Mouse (Mus musculus) frontal cortex, adult 2 months (tissue): Measurements from ENCODE around the gene Plk3. TPM values are rescaled to one million over a fixed set of nuclear protein-coding genes. Genes with fewer than 3 reads are reported as not detected.
A peak's percentile ranks its signal among the peaks of the same experiment; 100 is the strongest.

Experiments
- DNase-seq, 2 experiments: peaks; one replicate each; pipeline ENCODE4 v3.0.0; 2022; ENCODE audit warnings: low spot score in 1 of 2; ENCODE audit errors: extremely low spot score in 1 of 2
- polyA plus RNA-seq: library from polyadenylated mRNA; depleted of rRNA; stranded (reverse); fragments of >200 nt; gene quantifications from 2 replicates; pipeline ENCODE4 v1.2.3, GENCODE M21; 2012

Gene Plk3
- polyA plus RNA-seq, 1 experiment, result 11.2 TPM

GRCm38 (mm10) chr4:117139217-117139612, 5.5 kb upstream of the Plk3 start:
- peak in 1 of 2 experiments; percentile 61 for DNase-seq

GRCm38 (mm10) chr4:117138295-117139216, 4.8 kb upstream of the Plk3 start:
- no peak for DNase-seq

DNA sequence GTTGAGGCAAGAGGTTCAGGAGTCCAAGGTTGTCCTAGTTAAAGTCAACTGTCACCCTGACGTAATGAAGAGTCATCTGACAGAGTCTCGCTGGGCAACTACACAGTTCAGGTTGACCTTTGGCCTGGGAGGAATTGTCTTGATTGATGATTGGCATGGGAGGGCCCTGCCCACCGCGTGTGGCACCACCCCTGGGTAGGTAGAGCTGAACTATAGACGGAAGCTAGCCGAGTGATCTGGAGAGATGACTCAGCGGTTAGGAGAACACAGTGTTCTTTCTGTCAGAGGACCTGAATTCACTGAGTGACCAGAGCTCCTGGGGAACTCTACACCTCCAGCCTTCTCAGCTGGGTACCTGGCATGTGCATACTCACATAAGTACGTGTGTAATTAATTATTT, 2.3 kb upstream of the Plk3 start:
- no peak for DNase-seq

DNA sequence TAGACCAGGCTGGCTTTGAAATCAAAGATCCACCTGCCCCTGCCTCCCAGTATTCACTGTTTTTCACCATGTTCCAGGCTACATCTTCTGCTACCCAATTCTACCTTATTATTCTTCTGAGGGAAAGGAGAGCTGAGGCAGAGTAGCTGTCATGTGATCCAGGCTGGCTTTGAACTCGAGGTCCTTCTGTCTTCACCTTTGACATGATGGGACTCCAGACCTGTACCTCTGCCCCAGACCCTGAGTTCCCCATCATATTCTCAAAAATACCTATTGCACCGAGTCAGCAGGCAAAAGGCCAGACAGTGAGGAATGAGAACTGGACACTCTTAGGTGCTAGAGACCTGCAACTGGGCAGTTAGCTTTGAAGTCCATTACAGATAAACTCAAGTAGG, 835 bp upstream of the Plk3 start:
- no peak for DNase-seq

DNA sequence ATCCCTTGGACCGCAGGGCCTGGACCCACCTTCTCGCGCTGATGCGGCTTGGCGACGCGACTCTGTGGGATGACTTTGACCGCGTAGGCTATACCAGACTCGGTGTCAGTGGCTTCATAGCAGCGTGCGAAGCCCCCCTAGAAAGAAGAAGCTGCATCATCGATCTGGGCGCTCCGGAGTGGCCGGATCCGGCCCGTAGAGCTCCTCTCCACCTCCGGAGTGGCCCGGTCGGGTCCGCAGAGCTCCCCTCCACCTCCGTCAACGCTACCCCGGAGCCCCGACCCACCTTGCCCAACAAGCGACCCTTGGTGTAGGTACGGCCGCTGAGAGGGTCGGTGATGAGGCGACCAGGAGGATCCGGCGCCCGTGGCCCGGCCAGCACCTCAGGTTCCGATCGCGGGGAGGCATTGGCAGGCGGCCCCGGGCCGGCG, 382 bp downstream of the Plk3 start:
- no peak for DNase-seq

GRCm38 (mm10) chr4:117132794-117133143, 994 bp downstream of the Plk3 start:
- DNase-seq, result no peak

GRCm38 (mm10) chr4:117131890-117132793, 1.6 kb downstream of the Plk3 start:
- no peak for DNase-seq

- DNase-seq, result no peak
Measured at GRCm38 (mm10) chr4:117131198-117131597, 2.6 kb downstream of the Plk3 start.

- no peak for DNase-seq
Measured at GRCm38 (mm10) chr4:117130790-117131189, 3.0 kb downstream of the Plk3 start.

- no peak for DNase-seq
Measured at GRCm38 (mm10) chr4:117127991-117128686, 5.6 kb downstream of the Plk3 start.

DNA sequence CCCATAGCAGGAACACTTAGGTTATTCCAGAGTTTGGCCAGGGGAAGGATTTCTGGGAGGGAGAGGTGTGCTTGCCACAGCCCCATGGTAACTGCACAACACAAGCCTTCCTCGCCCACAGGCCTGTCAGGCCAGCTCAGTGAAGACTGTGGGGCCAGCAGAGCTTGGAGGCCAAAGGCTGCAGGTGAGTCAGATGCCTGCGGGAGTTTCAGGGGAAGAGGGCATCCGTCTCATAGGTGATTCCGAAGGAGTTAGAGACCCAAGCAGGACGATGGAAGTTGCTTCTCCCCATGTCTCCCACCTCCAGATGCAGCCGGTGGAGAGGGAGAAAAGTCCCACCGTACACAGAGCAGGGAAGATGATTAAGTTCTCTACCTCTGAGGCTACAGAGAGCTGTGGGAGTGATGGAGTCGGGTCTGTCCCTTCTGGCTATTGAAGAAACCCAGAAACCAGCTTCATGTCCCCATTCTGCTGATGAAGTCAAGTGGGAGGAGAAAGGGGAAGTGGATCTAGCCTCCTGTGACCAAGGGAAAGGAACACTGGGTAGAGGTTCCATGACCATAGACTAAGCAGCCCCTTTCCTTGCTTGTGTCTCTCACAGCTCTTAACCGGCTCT, 7.0 kb downstream of the Plk3 start, which contains the start of gene Tctex1d4:
Gene Tctex1d4, plus strand, starts transcription at position 120 of the 616 bp plus-strand sequence.
- DNase-seq, result no peak

GRCm38 (mm10) chr4:117125910-117126674, 7.7 kb downstream of the Plk3 start:
- DNase-seq, result peak in 1 of 2 experiments; percentile 40

DNA sequence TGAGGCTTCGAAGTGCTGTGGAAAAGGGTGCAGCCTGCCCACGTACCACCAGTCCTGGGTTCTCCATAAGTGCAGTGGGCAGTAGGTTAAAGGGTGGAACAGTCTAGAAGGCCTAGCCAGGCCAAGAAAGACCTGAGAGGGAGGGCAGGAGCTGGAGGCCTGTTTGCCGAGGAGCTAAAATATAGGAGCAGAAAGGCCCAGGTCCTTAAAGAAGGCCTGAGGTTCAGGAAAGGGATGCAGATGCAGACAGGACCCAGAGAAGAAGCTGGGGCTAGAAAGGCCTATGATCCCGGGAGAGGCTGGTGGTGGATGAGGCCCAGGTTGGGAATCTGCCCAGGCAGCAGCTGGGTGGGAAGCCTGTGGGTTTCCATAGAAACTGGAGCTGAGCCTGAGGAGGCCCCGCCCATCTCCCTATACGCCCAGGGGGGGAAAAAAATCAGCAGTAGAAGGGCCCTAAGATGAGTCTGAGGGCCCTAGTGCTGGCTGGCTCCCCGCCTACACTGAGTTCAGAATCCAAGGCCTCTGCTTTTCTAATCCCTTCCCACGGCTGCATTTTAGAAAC, 8.3 kb downstream of the Plk3 start, which contains the start of gene Btbd19:
Gene Btbd19, minus strand, starts transcription at position 378 of the 562 bp plus-strand sequence.
- DNase-seq, result peak; percentile 52 to 83

- peak in 1 of 2 experiments; percentile 41 for DNase-seq
Measured at GRCm38 (mm10) chr4:117124518-117125347, 9.0 kb downstream of the Plk3 start.

- no peak for DNase-seq
Measured at GRCm38 (mm10) chr4:117124218-117124517, 9.6 kb downstream of the Plk3 start.

- DNase-seq, result no peak
Measured at GRCm38 (mm10) chr4:117123546-117124217, 10.1 kb downstream of the Plk3 start.

DNA sequence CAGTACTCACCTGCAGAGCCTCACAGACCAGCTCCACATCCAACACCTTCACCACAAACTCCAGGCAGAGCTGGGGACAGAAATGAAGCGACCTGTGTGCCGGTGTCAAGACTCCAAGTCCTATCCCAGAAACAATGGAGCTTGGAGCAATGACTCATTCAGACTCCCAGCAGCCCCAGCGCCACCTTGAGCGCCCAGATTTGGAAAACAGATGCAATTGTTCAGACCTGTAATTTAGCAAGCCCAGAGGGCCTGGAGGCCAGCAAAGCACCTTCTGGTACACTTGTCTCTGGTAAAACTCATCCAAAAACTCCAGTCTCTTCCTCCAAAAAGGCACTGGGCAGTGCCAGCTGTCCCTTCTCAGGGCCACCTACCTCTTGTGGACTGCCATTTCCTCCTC, 11.6 kb downstream of the Plk3 start:
- no peak for DNase-seq
